Mouse (Mus musculus) embryonic fibroblast, embryonic 13.5 days (primary cell): Measurements from ENCODE around the gene Cdhr3.

Experiments
- CTCF ChIP-seq: IDR thresholded peaks from 2 replicates; pipeline ENCODE4 v1.5.1; 2011; ENCODE audit warnings: mild to moderate bottlenecking, control low read depth, low read length, moderate library complexity, borderline replicate concordance; ENCODE audit not compliant: insufficient read depth
- POLR2A ChIP-seq: IDR thresholded peaks from 2 replicates; pipeline ENCODE4 v1.6.1; 2011; ENCODE audit warnings: low read depth, mild to moderate bottlenecking, control low read depth, low read length, moderate library complexity

GRCm38 (mm10) chr12:33024524-33024923 lies 68.2 kb downstream of the Cdhr3 start:
- TF ChIP-seq CTCF = no peak
- TF ChIP-seq POLR2A = no peak
